Mouse (Mus musculus): ENCODE results near the gene Fam43a.

Fam43a gene

GRCm38 (mm10) chr16:30599491-30600268, at the start of gene Fam43a:
Fam43a (plus strand) TSS chr16:30599723.
- peak; percentile 61 for DNase-seq

- peak; percentile 88 for DNase-seq
Observed at GRCm38 (mm10) chr16:30549966-30550747, 49.4 kb upstream of the Fam43a start.

DNA sequence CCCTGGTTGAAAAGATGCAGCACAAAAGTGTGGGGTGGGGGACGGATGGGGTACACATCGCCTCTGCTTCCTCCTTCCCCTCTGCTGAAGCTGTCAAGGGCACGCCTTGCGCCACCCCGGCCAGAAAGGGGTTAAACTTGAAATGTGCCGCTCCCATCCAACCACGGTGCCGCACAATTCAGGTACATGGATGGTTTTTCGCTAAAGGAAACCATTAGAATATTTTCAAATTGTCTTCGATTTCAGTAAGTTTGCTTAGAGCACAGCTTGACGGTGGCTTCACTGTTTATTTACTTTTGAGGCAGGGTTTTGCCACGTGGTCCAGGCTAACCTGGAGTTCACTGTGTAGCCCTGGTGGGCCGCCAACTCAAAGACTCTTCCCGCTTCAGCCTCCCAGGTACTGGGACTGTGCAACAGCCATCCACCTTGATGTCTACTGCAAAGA, 48.8 kb upstream of the Fam43a start, which contains the start of gene Tmem44:
Gene Tmem44 (minus strand): TSS at position 95 of the 445 bp plus-strand sequence.
- DNase-seq = no peak

- peak; percentile 81 for DNase-seq
Observed at GRCm38 (mm10) chr16:30552621-30553338, 46.7 kb upstream of the Fam43a start.

- no peak for DNase-seq
Observed at GRCm38 (mm10) chr16:30554109-30554508, 45.4 kb upstream of the Fam43a start.

DNA sequence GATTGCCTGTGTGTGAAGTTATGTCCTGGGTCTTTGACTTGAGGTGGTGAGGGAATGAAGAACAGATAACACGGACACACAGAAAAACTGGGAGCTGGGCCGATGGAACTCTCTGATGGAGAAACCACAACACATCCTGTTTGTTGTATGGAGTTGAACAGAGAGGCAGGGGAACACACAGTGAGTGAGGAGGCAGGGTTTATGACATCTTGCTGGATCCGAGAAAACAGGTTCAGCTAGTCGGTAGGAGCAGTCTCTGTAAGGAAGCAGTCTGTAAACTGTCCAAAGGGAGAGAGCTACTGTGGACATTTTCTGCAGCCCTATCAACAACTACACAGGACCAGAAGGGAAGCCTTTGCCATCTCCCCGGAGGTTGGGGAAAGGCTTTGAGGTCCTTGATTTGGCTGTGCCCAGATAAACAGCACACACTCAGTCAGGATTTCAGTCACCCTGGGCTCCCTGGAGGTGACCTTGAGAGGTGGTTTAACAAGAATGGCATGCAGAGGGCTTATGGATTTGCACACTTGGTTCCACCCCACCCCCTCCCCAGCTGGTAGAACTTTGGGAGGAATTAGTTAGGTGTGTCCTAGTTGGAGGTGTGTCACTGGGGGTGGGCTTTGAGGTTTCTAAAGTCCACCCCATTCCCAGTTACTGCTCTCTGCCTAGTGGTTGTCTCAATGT, 40.1 kb upstream of the Fam43a start:
- DNase-seq = no peak

DNA sequence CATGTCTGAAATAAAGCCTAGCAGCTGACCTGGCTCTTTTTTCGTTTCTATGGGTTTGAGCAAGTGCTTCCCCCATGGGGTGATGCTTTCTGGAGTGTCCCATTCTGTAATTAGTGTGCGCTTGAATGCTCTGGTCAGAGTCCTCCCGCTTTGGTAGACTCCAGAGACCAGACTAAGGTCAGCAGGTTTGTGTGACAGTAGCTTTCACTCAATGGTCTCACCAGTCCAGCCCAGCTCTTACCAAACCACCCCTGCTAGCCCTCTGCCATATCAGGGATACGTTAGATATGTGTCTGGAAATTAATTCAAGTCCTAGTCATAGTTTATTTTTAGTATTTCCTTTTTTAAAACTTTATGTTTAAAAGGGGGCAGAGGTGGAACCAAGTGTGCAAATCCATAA, 38.9 kb upstream of the Fam43a start:
- no peak for DNase-seq

DNA sequence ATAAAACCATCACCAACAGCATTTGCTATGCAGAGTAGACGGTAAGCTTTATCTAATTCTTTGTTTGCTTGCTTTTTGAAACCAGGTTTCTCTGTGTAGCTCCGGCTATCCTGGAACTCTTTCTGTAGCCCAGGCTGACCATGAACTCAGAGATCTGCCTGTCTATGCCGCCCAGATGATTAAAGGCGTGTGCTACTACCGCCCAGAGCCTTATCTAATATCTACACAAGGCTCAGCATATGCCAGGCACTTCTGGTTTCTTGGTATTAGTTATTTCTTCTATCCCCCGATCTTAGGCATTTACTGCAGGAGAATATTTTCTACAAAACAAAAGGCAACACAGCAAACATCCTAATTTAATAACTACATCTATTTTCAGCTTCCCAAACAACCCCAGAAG, 33.9 kb upstream of the Fam43a start:
- DNase-seq = no peak

DNA sequence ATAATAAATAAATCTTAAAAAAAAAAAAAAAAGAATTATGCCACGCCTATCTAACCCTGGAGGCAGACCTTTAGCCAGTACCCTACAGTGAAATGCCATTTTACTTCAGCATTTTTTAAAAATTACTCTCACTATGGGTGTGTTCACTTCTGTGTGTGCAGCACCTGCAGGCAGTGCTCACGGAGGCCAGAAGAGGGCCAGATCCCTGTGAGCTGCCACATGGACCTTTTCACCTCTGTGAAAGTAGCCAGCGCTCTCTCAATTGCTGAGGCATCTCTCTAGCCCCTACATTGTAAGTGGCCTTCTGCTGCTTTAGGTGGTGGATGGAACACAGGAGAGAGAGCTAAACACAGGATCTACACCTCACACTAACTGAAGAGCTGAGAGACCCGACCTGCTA, 29.4 kb upstream of the Fam43a start:
- DNase-seq = no peak

DNA sequence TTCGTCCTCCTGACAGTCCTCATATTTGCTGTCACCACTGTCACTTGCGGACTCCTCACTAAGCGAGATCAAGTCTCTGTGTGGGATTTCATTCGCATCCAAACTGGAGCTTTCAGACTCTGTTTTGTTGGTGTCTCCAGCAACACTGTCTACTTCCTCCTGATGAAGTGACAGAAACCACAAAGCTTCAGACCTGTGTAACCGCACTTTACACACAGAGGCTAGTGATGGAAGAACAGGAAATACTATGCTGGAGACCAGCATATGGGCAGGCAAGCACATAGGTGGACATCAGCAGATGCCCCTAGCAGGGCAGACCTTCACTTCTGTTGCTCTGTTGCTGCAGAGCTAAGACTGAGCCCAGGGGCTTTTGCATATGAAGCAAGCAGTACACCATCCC, 28.1 kb upstream of the Fam43a start:
- DNase-seq = no peak

DNA sequence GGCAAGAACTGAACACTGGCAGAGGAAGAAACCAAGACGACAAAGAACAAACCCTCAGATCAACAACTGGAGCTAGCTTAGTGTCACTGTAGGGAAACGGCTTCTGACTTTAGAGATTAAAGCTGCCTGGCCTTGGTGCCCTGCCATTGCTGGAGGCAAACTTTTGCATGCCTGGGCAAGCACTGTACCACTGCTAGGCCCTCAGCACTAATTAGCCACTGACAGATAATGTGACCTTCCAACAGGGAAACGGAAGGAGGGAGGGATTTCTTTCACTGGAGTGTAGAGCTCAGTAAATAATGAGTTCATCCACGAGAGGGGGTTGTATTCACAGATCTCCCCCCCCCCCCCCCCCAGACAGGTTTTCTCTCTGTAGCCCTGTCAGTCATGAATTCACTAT, 27.3 kb upstream of the Fam43a start:
- no peak for DNase-seq

DNA sequence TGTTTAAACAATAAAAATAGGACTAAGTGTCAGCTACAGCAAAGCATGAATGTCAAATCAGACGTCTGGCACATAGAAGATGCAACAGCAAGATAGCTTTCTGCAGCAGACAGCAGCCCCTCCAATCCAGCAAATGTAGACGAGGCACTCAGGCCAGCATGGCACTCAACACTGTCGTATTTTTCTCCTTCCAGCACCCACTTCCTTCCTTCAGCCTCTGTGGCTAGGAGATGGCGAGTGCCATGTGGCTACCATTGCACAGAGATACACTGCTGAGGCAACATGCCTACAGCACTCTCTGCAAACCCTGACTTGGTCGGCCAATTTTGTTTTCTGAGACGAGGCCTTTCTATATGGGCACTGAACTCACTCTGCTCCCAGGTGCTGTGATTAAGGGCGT, 23.7 kb upstream of the Fam43a start:
- DNase-seq = no peak

- no peak for DNase-seq
Observed at GRCm38 (mm10) chr16:30576392-30576791, 23.1 kb upstream of the Fam43a start.

- no peak for DNase-seq
Observed at GRCm38 (mm10) chr16:30580765-30581164, 18.8 kb upstream of the Fam43a start.

- no peak for DNase-seq
Observed at GRCm38 (mm10) chr16:30586935-30587493, 12.5 kb upstream of the Fam43a start.

- DNase-seq = peak; percentile 78
Observed at GRCm38 (mm10) chr16:30587494-30588327, 11.8 kb upstream of the Fam43a start, which contains the start of gene Lsg1. Lsg1 (minus strand) TSS chr16:30587592.

DNA sequence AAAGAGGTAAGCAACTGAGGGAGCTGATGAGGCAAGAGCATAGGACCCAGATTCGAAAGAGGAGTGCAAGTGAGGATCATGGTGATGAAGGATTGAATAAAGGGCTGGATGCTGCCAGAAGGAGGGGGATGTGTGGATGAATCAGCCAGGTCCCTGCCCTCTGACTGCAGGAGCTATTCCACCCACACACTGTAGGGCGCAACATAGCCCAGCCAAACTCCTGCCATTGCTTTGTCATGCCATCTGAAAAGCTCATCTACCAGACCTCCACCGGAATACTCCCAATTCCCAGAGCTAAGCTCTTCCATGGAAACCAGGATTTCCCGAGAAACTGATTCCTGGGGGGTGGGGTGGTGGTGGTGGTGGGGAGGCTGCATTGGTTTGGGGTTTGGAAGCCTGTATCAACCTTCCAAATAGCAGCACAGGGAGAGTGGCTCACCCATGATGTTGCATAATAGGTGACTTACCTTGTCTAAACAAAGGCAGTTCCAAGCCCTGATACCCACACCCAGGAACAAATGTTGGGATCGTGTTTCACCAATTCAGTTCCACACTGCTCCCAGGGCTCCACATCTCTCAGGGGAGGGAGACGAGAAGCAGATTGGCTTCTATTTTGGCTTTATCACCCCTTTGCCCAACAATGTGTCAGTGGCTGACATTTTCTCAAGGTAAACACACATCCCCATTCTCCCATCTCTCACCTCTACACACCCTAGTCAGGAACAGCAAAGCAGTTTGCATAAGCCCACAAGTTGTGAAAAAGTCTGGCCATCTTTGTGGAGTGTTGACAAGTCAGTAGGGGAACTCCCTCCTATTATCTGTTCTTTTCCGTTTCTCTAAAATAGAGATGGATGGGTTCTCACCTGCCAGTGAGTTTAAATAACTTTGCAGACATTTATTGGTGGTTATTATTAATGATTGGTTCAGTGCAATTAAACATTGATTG, 9.0 kb upstream of the Fam43a start:
- no peak for DNase-seq

GRCm38 (mm10) chr16:30591990-30592389, 7.5 kb upstream of the Fam43a start:
- no peak for DNase-seq

GRCm38 (mm10) chr16:30595356-30595755, 4.2 kb upstream of the Fam43a start:
- DNase-seq = no peak
